Mouse (Mus musculus) embryonic fibroblast, embryonic 13.5 days (primary cell): ENCODE data around the gene Fermt3. TPM values are rescaled to one million over a fixed set of nuclear protein-coding genes. Genes with fewer than 3 reads are reported as not detected.
A peak's percentile ranks its signal among the peaks of the same experiment; 100 is the strongest.

ENCODE experiments used
- H3K27ac ChIP-seq: 2 replicates; pipeline ENCODE4 v1.5.1; 2012; ENCODE audit warnings: low read length, control low read depth, inconsistent platforms; ENCODE audit not compliant: insufficient read depth
- H3K4me1 ChIP-seq: 2 replicates; pipeline ENCODE4 v1.6.1; 2011; ENCODE audit warnings: low read length; ENCODE audit not compliant: control insufficient read depth, insufficient read depth
- H3K4me3 ChIP-seq: 2 replicates; pipeline ENCODE4 v1.5.1; 2011; ENCODE audit warnings: mild to moderate bottlenecking, control low read depth, low read length; ENCODE audit not compliant: insufficient read depth
- CTCF ChIP-seq: IDR thresholded peaks from 2 replicates; pipeline ENCODE4 v1.5.1; 2011; ENCODE audit warnings: mild to moderate bottlenecking, control low read depth, low read length, moderate library complexity, borderline replicate concordance; ENCODE audit not compliant: insufficient read depth
- POLR2A ChIP-seq: IDR thresholded peaks from 2 replicates; pipeline ENCODE4 v1.6.1; 2011; ENCODE audit warnings: low read depth, mild to moderate bottlenecking, control low read depth, low read length, moderate library complexity
- polyA plus RNA-seq: library from polyadenylated mRNA; stranded (reverse); fragments of >200 nt; gene quantifications from 2 replicates; pipeline ENCODE4 v1.2.4, GENCODE M21; 2011; ENCODE audit warnings: low read depth; ENCODE audit not compliant: missing spikeins, insufficient read length

Gene Fermt3
- polyA plus RNA-seq, 1 experiment, result 1.3 TPM

DNA sequence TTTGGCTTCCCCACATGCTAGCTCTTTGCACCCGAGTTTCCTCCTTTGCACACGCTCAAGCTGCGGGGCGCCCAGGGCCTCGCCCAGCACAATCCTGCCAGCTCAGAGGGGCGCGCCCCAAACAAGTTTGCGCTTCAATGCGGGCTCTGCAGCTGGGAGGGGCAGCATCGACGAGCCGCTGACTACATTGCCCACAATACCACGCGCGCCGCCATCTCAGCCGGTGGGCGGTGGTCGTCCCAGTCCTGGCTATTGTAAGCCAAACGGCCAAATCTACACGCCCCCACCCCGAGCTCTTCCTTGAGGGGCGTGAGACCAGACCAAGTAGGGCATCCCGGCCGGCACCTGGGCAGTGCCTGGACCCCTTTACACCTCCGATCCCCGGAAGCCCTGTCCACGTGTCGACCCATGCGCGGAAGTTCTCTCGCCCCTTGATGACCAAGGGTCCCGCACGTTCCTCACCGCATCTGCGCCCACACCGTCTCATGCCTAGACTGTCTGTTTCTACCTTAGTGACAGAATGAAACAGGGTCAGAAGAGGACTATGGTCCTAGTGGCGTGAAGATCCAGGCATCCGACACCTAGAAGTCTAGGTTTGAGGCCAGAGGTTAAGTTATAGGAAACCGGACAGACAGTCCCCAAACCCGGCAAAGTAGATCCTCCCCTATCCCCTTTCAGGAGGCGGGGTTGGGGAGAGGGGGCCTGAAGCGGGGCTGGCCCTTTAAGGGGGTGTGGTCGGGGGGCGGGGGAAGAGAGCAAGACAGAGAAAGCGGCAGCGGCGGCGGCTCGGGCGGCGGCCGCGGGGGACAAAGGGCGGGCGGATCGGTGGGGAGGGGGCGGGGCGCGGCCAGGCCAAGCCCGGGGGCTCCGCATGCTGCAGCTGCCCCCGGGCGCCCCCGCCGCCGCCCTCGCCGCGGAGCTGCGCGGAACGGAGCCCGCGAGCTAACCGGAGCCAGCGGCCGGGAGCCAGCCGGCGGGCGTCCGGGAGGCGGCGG lies 44.8 kb downstream of the Fermt3 start, which contains the start of gene Ppp1r14b:
Gene Ppp1r14b (plus strand): TSS at position 758 of the 995 bp plus-strand sequence.
- H3K4me3 ChIP-seq, result peak within 1 kb of the TSS; percentile 98
- H3K27ac ChIP-seq, result peak within 1 kb of the TSS; percentile 89
- TF ChIP-seq CTCF, result no peak
- TF ChIP-seq POLR2A, result peak; percentile 92
- peaks cover 15% of the 10 kb centered on the region for H3K4me1 ChIP-seq

DNA sequence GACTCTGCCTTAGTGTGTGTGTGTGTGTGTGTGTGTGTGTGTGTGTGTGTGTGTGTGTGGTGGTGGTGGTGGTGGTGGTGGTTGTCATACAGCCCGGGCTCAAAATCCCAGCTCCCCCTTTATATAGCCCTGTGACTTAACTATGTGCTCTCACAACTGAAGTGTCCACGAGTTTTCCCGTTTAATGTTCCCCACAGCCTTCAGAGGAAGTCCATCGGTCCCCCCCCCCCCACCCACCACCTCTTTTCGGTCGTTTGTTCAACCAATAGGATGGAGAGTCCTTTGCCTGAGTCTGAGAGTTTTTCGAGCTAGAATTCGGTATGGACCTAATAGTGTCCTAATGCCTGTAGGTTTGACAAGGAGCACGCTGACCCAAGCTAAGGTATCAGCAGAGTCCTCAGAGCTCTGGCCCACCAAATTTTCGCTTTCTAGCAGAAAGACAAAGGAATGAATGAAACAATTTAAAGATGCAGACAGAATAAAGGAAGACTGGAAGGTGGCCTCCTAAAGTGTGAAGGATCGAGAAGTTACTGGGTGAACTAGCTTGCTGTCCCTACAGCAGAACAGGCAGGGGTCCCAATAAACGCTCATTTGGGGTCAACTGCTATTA lies 45.6 kb downstream of the Fermt3 start:
- peak overlapping the region; percentile 61; the same call in 1 of the 2 replicates for H3K27ac ChIP-seq
- peak overlapping the region; percentile 41 for H3K4me3 ChIP-seq
- H3K4me1 ChIP-seq, result peaks cover 12% of the 10 kb centered on the region; the same call in 1 of the 2 replicates
- TF ChIP-seq CTCF, result no peak
- no peak for TF ChIP-seq POLR2A

DNA sequence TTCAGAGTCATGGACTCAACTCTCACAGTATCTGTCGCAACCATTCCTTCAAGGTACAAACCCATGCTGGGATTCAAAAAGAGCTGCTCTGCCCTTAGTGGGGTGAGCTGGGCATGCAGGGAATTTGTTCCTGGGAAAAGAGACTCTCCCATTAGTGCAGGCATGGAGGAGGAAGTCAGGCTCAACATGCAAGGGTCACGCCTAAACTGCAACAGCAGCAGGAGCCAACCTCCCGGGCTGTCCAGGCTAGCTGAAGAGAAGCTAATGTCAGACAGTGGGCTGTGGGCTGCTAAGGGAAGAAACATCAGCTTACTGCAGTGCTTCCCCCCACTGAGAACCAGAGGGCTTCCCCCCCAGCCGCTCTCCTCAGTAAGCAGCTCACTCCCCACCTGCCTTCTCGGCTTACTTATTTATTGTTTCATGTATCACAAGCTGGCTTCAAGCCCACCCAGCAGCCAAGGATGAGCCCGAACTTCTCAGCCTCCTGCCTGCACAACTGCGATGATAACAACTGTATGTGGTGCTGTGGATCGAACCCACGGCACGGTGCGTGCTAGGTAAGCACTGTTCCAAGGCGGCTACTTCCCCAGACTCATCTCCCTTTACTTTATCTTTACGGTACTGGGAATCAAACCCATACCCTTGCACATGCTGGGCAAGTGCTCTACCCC lies 46.9 kb downstream of the Fermt3 start:
- Histone ChIP-seq H3K27ac (no peak overlapping the region), H3K4me3 (no peak overlapping the region), H3K4me1 (peaks cover 11% of the 10 kb centered on the region; the same call in 1 of the 2 replicates)
- TF ChIP-seq POLR2A (no peak), CTCF (no peak)

DNA sequence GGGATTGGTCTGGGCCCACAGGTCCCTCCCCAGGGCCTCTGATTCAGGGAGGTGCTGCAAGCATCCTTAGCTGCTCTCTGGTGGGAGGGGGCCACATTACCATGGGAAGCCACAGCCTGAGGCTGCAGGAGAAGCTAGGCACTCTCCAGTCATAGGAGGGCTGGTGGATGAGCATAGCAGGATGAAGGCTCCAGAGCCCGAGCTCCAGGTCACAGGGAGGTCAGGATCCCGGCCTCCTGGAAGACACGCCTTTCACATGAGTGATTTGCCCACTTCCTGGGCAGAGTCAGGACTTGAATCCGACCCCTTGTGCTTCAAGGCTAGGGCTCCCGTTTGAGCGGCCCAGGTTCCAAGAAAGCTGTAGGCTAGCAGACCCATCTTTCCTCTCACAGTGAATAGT lies 47.6 kb downstream of the Fermt3 start:
- Histone ChIP-seq H3K27ac (no peak overlapping the region), H3K4me1 (peaks cover 11% of the 10 kb centered on the region; the same call in 1 of the 2 replicates), H3K4me3 (no peak overlapping the region)
- TF ChIP-seq CTCF, result no peak
- no peak for TF ChIP-seq POLR2A

DNA sequence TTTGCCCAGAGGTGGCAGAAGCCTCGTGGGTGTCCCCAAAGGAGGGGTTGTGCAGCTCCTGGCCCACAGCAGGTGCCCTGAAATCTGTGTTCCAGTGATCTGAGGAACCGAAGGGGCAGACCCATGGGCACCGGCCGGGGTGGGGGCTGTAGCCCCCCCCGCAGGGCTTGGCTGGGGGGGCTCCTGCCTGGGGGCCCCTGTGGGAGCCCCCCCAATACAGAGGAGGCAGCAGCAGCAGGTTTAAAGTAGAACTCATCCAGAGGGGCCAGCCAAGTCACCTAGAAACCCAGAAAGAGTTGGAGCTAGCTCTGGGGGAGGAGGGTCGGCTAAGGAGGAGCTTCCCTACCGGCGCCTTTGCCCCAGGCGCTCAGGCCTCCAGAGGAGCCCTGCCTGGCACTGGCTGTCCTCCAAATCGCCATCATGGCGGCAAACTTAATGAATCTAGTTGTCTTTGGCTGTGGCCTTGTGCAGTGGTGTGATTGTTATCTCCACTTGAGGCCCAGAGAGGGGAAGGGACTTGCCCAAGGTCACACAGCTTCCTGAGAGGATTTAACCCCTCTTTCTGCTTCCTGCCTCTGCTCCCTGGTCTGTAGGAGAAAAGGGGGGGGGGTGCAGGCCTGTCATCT lies 48.7 kb downstream of the Fermt3 start:
- no peak for TF ChIP-seq POLR2A
- no peak for TF ChIP-seq CTCF
- no peak overlapping the region for H3K4me3 ChIP-seq
- peaks cover 11% of the 10 kb centered on the region; the same call in 1 of the 2 replicates for H3K4me1 ChIP-seq
- no peak overlapping the region for H3K27ac ChIP-seq

DNA sequence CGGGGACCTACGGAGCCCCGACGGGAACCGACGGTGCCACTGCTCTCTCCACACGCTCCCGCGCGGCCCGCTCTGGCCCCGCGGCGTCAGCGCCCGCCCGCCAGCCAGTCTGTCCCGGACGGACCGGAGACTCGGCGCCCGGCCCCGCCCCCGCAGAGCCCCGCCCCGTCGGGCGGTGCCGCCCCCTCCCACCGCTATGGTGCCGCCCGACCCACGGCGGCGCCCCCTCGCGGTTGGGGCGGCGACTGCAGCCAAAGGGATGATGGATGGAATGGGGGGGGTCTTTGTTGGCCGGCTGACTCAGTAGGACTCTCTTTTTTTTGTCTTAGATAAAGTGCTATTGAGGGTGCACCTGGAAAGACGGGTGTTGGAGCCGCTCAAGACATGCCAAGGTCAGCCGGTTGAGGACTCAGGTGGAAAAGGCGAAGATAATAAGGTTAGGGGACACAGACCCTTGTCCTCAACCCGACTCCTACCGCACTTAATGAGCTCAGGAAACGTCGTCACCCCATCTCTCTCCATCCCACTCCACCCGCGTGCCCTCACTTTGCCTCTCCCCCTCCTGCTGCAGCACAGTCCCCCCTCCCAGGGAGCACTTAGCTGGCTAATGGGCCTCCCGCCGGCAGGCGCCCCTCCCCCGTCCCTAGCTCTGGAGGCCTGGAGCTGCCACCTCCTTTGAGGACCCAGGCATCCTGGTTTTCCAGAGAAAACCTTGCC lies 49.4 kb downstream of the Fermt3 start:
- TF ChIP-seq POLR2A (peak; percentile 81), CTCF (peak; percentile 35; the same call in 1 of the 2 replicates)
- H3K4me3 ChIP-seq, result peak overlapping the region; percentile 76
- H3K27ac ChIP-seq, result no peak overlapping the region
- peaks cover 11% of the 10 kb centered on the region; the same call in 1 of the 2 replicates for H3K4me1 ChIP-seq

DNA sequence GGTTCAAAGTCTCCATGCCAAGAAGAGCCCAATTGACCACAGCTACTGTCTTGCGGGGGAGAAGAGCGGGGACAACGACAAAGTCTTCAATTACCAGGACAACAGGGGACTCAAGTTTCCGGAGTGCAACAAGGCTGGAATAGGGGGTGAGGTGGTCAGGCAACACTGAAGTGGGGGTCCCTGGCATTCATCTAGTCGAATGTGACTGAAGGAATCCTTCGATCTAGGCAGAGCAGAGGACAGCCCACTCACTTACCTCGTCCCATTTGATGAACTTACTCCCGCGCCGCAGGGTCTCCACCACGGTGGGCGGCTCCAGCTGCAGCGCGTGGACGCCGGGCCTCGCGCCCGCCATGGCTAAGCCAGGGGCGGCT lies 50.0 kb downstream of the Fermt3 start:
- no peak overlapping the region for H3K27ac ChIP-seq
- peak overlapping the region; percentile 76 for H3K4me3 ChIP-seq
- TF ChIP-seq POLR2A, result no peak
- peaks cover 11% of the 10 kb centered on the region; the same call in 1 of the 2 replicates for H3K4me1 ChIP-seq

DNA sequence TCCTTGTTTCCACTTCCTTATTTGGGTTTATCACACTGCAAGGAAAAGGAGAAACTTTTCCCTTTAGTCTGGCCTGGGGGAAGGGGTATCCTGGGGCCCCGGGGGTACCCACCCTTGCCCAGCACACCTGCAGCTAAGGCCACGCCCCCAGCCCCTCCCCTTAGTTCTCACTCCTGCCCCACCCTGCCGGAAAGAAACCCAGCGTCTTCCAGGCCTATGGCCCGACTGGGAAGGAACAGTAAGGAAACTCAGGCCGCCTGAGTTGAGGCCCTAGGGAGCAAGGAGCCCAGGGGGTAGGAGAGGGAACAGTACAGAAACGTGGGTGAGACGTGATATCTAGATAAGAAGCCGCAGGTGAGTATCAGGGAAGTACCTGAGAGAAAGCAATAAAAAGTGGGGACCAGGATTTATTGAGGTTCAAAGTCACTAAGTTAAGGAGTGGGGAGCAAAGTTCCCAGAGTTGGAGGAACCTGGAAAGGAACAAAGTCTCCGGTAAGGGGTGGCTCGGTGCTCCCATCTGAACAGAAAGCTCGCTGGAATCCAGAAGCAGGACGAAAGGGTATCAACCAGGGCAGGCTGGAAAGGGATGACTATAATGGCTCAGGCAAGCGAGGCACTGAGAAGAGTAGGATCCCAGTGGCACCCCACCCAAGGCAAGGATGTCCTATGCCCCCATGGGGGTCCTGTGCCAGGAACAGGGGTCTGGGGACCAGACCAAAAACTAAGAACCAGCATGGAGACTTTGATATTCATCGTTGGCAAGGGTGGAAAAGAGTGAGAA lies 50.6 kb downstream of the Fermt3 start:
- Histone ChIP-seq H3K4me3 (peak overlapping the region; percentile 76), H3K4me1 (peaks cover 11% of the 10 kb centered on the region; the same call in 1 of the 2 replicates), H3K27ac (0 out of 2 replicates have a peak overlapping the region, but pooled peaks have one; percentile 6)
- TF ChIP-seq CTCF (no peak), POLR2A (peak; percentile 62; the same call in 1 of the 2 replicates)
